Mouse (Mus musculus) heart, postnatal 0 days (tissue): ENCODE data around the gene Slc48a1. TPM values are rescaled to one million over a fixed set of nuclear protein-coding genes. Genes with fewer than 3 reads are reported as not detected.

Experiments used
- ATAC-seq: fragments of 200-750 bp; cut with Nextera tagmentation; 2 replicates; pipeline ENCODE4 v1.8.0; 2017; ENCODE audit warnings: low read depth, moderate number of reproducible peaks, moderate library complexity; ENCODE audit not compliant: insufficient read depth
- DNase-seq: peaks from one replicate; pipeline ENCODE4 v3.0.0-alpha.2; 2016; ENCODE audit warnings: low spot score
- H3K27ac ChIP-seq: fragments of 300-500 bp; sonication (generic); 2 replicates; pipeline ENCODE4 v1.5.1; 2014; ENCODE audit warnings: low read depth, mild to moderate bottlenecking
- H3K27me3 ChIP-seq: fragments of 300-500 bp; sonication (generic); 2 replicates; pipeline ENCODE4 v1.6.1; 2014; ENCODE audit warnings: low read length, mixed read lengths; ENCODE audit not compliant: control insufficient read depth, insufficient read depth
- H3K36me3 ChIP-seq: fragments of 300-500 bp; sonication (generic); replicated peaks from 2 replicates; pipeline ENCODE4 v1.6.1; 2014; ENCODE audit warnings: low read length, mixed read lengths; ENCODE audit not compliant: control insufficient read depth, insufficient read depth
- H3K4me1 ChIP-seq: fragments of 300-500 bp; sonication (generic); 2 replicates; pipeline ENCODE4 v1.6.1; 2014; ENCODE audit warnings: antibody characterized with exemption; ENCODE audit not compliant: control insufficient read depth, insufficient read depth
- H3K4me2 ChIP-seq: fragments of 300-500 bp; sonication (generic); 2 replicates; pipeline ENCODE4 v1.6.1; 2014; ENCODE audit warnings: low read depth, mild to moderate bottlenecking, low read length, moderate library complexity
- H3K4me3 ChIP-seq: fragments of 300-500 bp; sonication (generic); 2 replicates; pipeline ENCODE4 v1.5.1; 2014; ENCODE audit warnings: low read depth, low read length
- H3K9ac ChIP-seq: fragments of 300-500 bp; sonication (generic); replicated peaks from 2 replicates; pipeline ENCODE4 v1.6.1; 2014; ENCODE audit warnings: low read depth, low read length, mixed read lengths
- H3K9me3 ChIP-seq: fragments of 300-500 bp; sonication (generic); replicated peaks from 2 replicates; pipeline ENCODE4 v1.6.1; 2016; ENCODE audit warnings: low read length; ENCODE audit not compliant: control insufficient read depth
- CTCF ChIP-seq: IDR thresholded peaks from 2 replicates; pipeline ENCODE4 v1.5.1; 2016; ENCODE audit warnings: antibody characterized with exemption, control low read depth, low read depth
- EP300 ChIP-seq: IDR thresholded peaks from 2 replicates; pipeline ENCODE4 v1.6.1; 2016; ENCODE audit warnings: antibody characterized with exemption, low read depth
- WGBS: fragments of 180-500 bp; shearing (Covaris S2); extraction: QIAGEN DNeasy Blood & Tissue Kit; methylation state at CpG from one replicate; pipeline ENCODE4 v1.1.7; 2014; 5-methylcytosine and 5-hydroxymethylcytosine counted together
- polyA plus RNA-seq: library from polyadenylated mRNA; unstranded; fragments of >200 nt; fragmentation: Nextera tagmentation; extraction: Ambion mirVana; gene quantifications from 2 replicates; pipeline ENCODE4 v1.2.1, GENCODE M21; 2015
- total RNA-seq: library from RNA; depleted of rRNA; stranded (reverse); fragments of >200 nt; gene quantifications from 2 replicates; pipeline ENCODE4 v1.2.3, GENCODE M21; 2014; ENCODE audit warnings: low replicate concordance

Slc48a1 gene
- total and polyA plus RNA-seq, 2 experiments from 2014 or later: 76.1 to 92.1 TPM

DNA sequence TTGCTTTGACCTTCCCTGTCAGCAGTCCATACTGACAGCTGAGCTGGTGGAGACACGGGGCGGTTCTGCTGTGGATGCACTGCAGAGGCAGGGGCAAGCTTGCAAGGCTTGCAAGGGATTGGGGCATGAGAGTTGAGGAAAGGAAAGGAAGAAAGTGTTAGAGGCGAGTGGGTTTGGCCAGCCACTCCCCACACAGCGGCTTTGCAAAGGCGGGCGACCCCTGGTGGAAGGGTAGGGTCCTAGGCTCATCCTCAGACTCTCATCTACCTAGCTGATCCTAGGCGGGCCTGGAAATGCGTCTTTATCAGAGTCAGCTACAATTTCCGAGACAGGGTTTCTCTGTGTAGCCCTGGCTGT lies 4.4 kb downstream of the Slc48a1 start:
- Histone ChIP-seq H3K36me3 (no peaks in the 10 kb centered on the region), H3K9ac (no peak overlapping the region), H3K4me2 (peak overlapping the region; percentile 56), H3K27ac (peak overlapping the region; percentile 73), H3K4me1 (peaks cover 37% of the 10 kb centered on the region), H3K27me3 (no peaks in the 10 kb centered on the region), H3K4me3 (peak overlapping the region; percentile 32), H3K9me3 (no peaks in the 10 kb centered on the region)
- TF ChIP-seq EP300: no peak
- TF ChIP-seq CTCF: peak; percentile 78
- peak; percentile 34 for ATAC-seq
- 5% methylated on average over 9 of the region's 9 CpGs for WGBS
- peak; percentile 64 for DNase-seq

DNA sequence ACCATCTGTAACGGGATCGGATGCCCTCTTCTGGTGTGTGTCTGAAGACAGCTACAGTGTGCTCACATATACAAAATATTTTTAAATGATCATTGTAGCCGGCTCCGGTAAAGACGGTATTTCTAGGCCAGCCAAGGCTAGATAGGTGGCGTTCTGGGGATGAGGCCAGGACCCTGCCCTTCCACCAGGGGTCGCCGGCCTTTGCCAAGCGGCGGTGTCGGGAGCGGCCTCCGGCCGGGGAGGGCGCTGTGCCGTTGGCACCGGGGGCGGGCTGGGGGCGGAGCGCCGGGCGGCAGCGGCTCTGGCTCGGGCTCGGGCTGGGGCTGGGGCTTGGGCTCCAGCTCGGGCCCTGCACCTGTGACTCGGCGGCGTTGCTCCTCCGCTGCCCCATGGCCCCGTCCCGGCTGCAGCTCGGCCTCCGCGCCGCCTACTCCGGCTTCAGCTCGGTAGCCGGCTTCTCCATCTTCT lies 5.8 kb downstream of the Slc48a1 start:
- Histone ChIP-seq H3K36me3 (no peaks in the 10 kb centered on the region), H3K9ac (peak overlapping the region; percentile 87), H3K4me3 (peak overlapping the region; percentile 76), H3K4me2 (peak overlapping the region; percentile 83), H3K4me1 (peaks cover 28% of the 10 kb centered on the region), H3K27ac (peak overlapping the region; percentile 67), H3K9me3 (no peaks in the 10 kb centered on the region), H3K27me3 (no peaks in the 10 kb centered on the region)
- ATAC-seq (peak; percentile 85), DNase-seq (peak; percentile 90)
- WGBS: 3% methylated on average over 37 of the region's 39 CpGs
- TF ChIP-seq EP300 (no peak), CTCF (peak; percentile 94)

GRCm38 (mm10) chr15:97784561-97785161 lies 6.3 kb downstream of the Slc48a1 start:
- peak; percentile 54 for ATAC-seq
- 7% methylated on average over 40 of the region's 45 CpGs for WGBS
- Histone ChIP-seq H3K4me3 (peak overlapping the region; percentile 76), H3K27me3 (no peaks in the 10 kb centered on the region), H3K4me2 (peak overlapping the region; percentile 83), H3K9me3 (no peaks in the 10 kb centered on the region), H3K27ac (peak overlapping the region; percentile 67), H3K9ac (peak overlapping the region; percentile 87), H3K36me3 (no peaks in the 10 kb centered on the region), H3K4me1 (peaks cover 25% of the 10 kb centered on the region)
- TF ChIP-seq CTCF (no peak), EP300 (no peak)
- no peak for DNase-seq

- Histone ChIP-seq H3K27ac (no peak overlapping the region), H3K27me3 (no peaks in the 10 kb centered on the region), H3K9ac (no peak overlapping the region), H3K4me3 (no peak overlapping the region), H3K9me3 (no peaks in the 10 kb centered on the region), H3K4me1 (peaks cover 25% of the 10 kb centered on the region), H3K4me2 (no peak overlapping the region), H3K36me3 (no peaks in the 10 kb centered on the region)
- ATAC-seq (peak; percentile 19), DNase-seq (peak; percentile 44)
- WGBS: 50% methylated on average over 9 of the region's 9 CpGs
- TF ChIP-seq CTCF (no peak; the same call in 1 of the 2 replicates), EP300 (no peak)
Observed at GRCm38 (mm10) chr15:97785731-97786411, 7.6 kb downstream of the Slc48a1 start.

DNA sequence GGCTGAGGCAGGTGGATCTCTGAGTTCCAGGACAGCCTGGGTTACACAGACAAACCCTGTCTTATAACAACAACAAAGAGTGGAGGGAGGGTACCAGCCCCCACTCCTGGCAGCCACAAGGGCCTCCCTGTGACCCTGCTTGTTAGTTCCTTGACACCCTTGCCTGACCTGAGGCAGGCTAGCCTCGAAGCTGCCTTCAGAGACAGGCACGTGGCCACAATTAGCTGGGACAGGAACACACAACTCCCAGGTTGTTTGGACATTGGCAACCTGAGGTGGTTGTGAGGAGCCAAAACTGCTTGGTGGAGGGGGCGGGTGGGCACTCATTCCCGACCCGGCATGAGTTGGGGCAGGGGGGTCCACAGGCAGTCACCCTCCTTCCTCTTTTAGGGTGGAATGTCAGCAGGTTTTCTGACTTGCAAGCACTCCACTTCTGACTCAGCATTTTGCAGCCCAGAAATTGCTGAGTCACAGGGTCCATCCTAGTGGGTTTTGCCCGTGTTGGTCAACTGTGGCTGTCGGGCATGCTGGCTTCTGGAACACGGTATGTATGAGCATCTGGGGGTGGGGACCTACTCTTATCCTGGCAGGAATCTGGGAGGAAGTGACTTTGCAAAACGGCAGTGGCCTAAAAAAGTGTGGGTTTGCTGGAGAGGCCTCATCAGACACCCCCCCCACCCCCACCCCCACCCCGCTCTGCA lies 8.2 kb downstream of the Slc48a1 start:
- WGBS: 62% methylated on average over 10 of the region's 10 CpGs
- DNase-seq: no peak
- ATAC-seq: no peak
- TF ChIP-seq EP300 (no peak), CTCF (no peak)
- H3K27me3 ChIP-seq: no peaks in the 10 kb centered on the region
- no peak overlapping the region for H3K4me3 ChIP-seq
- peaks cover 25% of the 10 kb centered on the region for H3K4me1 ChIP-seq
- H3K9me3 ChIP-seq: no peaks in the 10 kb centered on the region
- peaks cover 5% of the 10 kb centered on the region for H3K36me3 ChIP-seq
- H3K27ac ChIP-seq: peak overlapping the region; percentile 32; the same call in 1 of the 2 replicates
- H3K9ac ChIP-seq: no peak overlapping the region
- no peak overlapping the region for H3K4me2 ChIP-seq
